Mouse (Mus musculus) lung, postnatal 4 days (tissue): ENCODE measurements around the gene Clcf1.
A peak's percentile ranks its signal among the peaks of the same experiment; 100 is the strongest.

Experiments
- DNase-seq, 2 experiments: peaks; one replicate each; pipeline ENCODE4 v3.0.0; 2021

Gene Clcf1

GRCm38 (mm10) chr19:4214071-4214770 lies at the start of gene Clcf1, which contains the start of gene AC109138.7:
Gene Clcf1, plus strand, starts transcription at chr19:4214238.
Gene AC109138.7, plus strand, starts transcription at chr19:4214357.
- peak; percentile 77 to 83 for DNase-seq

GRCm38 (mm10) chr19:4164721-4165120 lies 49.3 kb upstream of the Clcf1 start:
- DNase-seq: no peak

DNA sequence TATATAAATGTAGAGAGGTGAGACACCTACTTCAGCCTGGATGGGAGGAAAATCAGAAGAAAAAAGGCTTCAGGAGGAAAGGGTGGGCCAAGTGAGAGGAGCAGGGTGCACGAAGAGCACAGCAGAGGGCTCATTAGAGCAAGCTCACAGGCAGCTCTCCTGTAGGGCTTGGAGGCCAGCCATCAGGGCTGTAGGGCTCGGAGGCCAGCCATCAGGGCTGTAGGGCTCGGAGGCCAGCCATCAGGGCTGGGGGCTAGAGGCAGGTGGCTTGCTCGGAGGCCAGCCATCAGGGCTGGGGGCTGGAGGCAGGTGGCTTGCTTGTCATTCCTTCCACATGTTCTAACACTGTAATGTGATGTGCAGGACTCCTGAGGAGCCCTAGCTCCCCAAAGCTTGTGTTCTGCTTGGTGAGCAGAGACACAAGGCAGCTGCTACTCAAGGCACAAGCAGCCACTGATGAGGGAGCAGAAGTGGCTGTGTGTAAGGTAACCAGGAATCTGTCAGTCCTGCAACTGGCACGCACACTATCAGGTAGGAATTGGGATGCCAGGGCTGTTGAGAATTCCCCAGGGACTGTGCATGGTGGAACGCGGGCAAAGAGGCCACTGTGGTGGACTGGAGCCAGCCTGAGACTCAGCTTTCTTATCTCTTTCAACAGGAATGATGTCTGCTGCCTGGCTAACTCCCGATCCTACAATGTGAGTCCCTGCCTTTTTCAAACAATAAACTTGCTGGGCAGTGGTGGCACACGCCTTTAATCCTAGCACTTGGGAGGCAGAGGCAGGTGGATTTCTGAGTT lies 47.2 kb upstream of the Clcf1 start:
- DNase-seq: no peak

GRCm38 (mm10) chr19:4169378-4169784 lies 44.7 kb upstream of the Clcf1 start:
- peak; percentile 100 for DNase-seq

DNA sequence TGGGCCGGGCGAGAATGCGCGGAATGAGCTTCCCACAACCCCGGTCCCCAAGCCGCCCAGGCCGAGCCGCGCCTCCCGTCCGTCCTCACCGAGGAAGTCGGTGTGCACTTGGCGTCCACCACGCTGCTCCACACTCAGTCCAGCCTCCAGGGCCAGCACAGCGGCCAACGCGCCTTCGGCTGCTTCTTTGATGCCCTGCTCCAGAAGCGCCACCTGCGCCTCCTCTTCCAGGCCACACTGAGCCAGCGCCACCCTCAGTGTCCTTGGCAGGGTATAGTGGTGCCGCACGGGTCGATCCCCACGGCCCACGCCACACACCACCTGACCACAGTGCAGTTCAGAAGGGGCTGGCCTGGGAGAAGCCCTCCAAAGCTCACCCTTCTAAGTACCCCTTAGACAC lies 44.2 kb upstream of the Clcf1 start:
- no peak for DNase-seq

GRCm38 (mm10) chr19:4170723-4171392 lies 43.2 kb upstream of the Clcf1 start:
- DNase-seq: no peak

GRCm38 (mm10) chr19:4171393-4172290 lies 42.4 kb upstream of the Clcf1 start:
- peak; percentile 51 to 81 for DNase-seq

DNA sequence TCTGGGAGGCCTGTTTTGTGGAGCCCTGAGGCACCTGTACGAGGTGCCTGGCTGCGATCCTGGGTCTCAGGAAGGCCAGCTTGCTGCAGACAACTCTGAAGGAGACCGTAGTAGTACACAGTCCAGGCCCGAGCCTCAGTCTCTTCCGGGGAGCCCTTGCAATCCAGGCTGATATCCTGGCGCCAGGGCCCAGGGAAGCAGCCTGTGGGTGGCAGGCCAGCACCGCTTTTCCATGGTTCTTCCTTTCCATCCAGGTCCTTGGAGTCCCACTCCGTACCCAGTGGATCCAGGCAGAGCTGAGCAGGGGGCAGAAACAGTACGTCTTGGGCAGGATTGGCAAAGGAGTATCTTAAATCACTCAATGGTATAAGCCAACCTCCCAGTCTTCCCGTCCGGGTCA lies 41.1 kb upstream of the Clcf1 start:
- DNase-seq: no peak

GRCm38 (mm10) chr19:4175368-4175947 lies 38.6 kb upstream of the Clcf1 start, which contains the start of gene Carns1:
Gene Carns1, minus strand, starts transcription at chr19:4175479.
- peak; percentile 52 to 64 for DNase-seq

DNA sequence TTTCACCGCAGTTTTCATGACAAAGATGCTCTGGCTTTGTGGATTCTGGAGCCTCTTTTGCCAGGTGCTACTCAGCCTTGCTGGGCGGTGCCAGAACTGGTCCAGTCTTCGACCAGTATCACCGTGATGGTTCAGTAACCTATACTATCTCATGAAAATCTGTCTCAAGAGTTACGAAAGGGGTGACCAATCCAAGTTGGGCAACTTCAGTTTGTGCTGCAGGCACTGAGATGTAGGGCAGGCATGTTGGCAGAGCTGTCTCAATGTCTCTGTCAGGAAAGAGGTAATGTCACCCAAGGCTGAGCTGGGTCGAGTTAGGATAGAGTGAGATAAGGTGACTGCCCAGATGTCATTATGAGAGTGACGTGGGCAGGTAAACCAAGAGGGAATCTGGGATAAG lies 33.6 kb upstream of the Clcf1 start:
- DNase-seq: no peak

DNA sequence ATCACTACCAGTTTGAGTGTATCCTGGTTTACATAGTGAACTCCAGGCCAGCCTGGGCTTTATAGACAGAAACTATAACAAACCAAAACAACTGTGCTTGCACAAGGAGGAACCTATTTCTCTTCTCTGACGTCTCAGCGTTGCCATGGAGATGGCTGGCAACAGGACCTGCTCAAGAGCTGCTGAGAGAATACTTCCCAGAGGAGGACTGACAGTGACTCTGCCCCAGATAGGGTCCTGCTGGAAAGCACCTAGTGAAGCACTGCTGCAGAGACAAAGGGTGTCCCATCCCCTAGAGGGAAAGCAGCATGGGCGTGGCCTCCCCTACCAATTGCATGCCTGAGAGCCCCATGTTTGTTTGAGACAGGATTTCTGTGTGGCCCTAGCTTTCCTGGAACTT lies 32.1 kb upstream of the Clcf1 start:
- DNase-seq: peak; percentile 75 to 77

- DNase-seq: no peak
Measured at GRCm38 (mm10) chr19:4183689-4184088, 30.3 kb upstream of the Clcf1 start.

DNA sequence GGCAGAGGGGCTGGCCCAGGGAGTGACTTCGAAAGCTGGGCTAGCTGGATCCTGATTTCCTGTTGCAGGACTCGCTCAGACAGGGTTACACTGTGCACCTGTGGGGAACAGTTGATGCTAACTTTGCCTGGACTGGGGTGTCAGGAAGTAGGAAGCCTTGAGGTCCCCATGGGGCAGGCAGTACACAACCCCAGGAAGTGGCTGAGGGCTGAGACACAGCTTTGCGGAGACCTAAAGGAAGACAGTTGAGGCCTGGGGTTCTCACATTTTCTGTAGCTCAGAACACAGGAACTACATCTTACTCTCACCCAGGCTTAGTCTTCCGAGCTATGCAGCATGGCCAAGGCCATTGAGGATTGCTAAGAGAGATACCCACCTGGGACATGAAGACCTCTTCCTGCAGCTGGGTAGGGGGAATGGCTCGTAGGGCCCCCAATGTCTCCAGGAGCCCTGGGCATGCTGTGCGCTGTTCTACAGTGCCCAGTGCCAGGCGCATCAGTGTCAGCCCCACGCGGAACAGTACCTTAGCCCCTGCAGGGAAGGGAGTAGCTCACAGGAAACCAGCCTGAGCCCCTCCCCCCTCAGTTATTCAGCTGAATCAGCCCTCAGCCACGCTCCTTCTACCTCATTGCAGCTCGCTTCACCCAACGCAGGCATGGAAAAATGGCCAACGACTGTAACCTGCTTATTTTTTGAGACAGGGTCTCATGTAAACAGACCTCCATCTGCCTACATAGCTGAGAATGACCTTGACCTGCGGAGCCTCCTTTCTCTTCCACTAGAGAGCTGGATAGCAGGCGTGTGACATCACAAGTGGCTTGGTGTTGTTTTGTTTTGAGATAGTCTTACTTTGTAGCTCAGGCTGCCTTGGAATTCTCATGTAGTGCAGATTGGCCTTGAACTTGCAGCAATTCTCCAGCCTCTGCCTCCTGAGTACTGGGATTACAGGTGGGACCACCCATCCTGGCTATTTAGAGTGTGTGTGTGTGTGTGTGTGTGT lies 28.8 kb upstream of the Clcf1 start:
- DNase-seq: peak; percentile 44 to 55

DNA sequence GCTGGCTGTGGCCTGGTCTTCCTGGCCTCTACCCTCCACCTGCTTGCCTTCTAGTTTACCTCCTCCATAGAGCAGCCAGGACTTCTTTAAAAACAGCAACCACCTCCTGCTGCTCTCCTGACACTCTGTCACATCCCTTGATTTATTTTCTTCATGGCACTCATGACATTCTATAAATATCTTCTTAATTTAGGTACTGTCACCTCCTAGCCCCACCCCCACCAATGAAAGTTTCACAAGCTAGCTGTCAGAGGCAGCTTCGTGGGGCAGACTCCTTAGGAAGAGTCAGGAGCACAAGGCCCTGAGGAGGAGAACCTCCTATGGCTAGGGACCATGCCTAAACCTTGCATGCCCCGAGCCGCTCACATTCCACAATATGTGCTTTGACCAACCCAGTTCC lies 26.7 kb upstream of the Clcf1 start:
- DNase-seq: no peak

- no peak for DNase-seq
Measured at GRCm38 (mm10) chr19:4189051-4189620, 24.9 kb upstream of the Clcf1 start.

DNA sequence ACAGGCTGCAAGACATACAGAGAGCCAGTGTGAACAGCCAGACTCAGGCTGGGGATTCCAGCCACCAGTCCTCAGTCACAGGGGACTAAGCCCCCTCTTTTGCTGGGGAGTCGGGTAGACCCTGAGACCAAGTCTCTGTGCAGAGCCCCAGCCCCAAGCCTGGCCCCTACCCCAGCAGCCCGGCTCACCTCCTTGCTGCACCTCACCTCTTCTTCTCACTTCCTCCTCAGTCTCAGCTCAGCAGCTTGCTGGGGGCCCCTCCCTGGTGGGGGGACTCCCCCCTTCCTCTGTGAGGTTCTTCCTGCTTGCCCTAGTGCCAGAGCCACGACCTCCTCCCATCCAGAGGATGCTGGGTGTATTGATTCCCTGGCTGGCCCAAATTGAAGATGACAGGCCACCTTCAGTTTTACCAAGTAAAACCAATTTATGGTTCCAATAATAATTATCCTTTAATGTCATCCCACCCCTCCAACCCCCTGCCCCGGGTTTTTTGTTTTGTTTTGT lies 23.2 kb upstream of the Clcf1 start, which contains the start of gene Tbc1d10c:
Gene Tbc1d10c, minus strand, starts transcription at position 454 of the 504 bp plus-strand sequence.
- peak; percentile 71 to 82 for DNase-seq

DNA sequence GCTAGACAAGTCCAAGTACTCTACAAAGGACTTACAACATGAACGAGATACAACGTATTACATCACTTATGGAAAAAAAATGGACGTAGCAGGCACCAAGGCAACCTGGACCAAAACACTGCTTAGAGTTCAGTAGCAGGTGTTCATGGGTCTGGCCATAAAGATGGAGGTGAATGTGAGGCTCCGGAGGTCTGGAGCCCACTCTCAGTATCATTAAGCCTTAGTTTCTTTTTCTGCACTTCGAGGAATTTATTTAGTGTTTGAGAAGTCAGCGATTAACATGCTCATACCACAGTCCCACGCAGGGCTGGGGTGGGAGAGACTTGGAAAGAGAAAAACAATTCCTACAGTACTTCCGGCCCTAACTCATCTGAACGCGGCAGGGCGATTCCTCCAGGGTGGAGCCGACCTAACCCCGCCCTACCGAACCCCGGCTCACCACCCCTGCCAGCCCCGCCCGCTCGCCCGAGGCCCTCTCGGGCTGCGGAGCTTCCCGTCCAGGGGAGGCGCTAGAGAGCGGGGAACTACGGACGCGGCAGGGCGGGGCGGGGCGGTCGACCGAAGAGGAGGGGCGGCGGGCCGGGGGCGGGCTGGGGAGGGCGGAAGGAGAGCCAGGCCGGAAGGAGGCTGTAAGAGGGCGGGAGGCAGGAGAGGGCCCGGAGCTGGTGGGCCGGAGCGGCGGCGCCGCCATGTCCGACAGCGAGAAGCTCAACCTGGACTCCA lies 22.3 kb upstream of the Clcf1 start, which contains the start of gene Ppp1ca:
Gene Ppp1ca, plus strand, starts transcription at position 538 of the 723 bp plus-strand sequence.
- DNase-seq: peak; percentile 97 to 98

- DNase-seq: no peak
Measured at GRCm38 (mm10) chr19:4192251-4192985, 21.6 kb upstream of the Clcf1 start.
